Mouse (Mus musculus) small intestine, adult 2 months (tissue): Measurements from ENCODE around the gene Ndufb5. TPM values are rescaled to one million over a fixed set of nuclear protein-coding genes. Genes with fewer than 3 reads are reported as not detected.
"Not testable (repeated sequence)": the region's sequence is repeated elsewhere in the genome, so short reads cannot be mapped to it uniquely, and the experiment has no call there.

Source experiments
- H3K27ac ChIP-seq: fragments of 200-500 bp; 2 replicates; pipeline ENCODE4 v1.5.1; 2012; ENCODE audit warnings: low read depth, low read length, control low read depth, inconsistent platforms; ENCODE audit not compliant: insufficient read depth
- H3K27me3 ChIP-seq: fragments of 200-500 bp; 2 replicates; pipeline ENCODE4 v1.6.1; 2012; ENCODE audit warnings: mild to moderate bottlenecking, moderate library complexity, low read length, inconsistent platforms; ENCODE audit not compliant: control insufficient read depth, insufficient read depth
- H3K36me3 ChIP-seq: fragments of 200-500 bp; 2 replicates; pipeline ENCODE4 v1.6.1; 2012; ENCODE audit warnings: mild to moderate bottlenecking, low read length, control low read depth, inconsistent platforms; ENCODE audit not compliant: control insufficient read depth, insufficient read depth
- H3K4me1 ChIP-seq: fragments of 200-500 bp; 2 replicates; pipeline ENCODE4 v1.6.1; 2012; ENCODE audit warnings: low read length, inconsistent platforms, mixed read lengths; ENCODE audit not compliant: control insufficient read depth, insufficient read depth, insufficient read length
- H3K4me3 ChIP-seq: fragments of 200-500 bp; 2 replicates; pipeline ENCODE4 v1.5.1; 2012; ENCODE audit warnings: low read depth, mild to moderate bottlenecking, control low read depth, inconsistent platforms, low read length, moderate library complexity
- CTCF ChIP-seq: fragments of 200-500 bp; IDR thresholded peaks from 2 replicates; pipeline ENCODE4 v1.5.1; 2012; ENCODE audit warnings: low read depth, mild to moderate bottlenecking, control low read depth, inconsistent platforms, low read length, moderate library complexity, mixed read lengths; ENCODE audit not compliant: insufficient replicate concordance, insufficient read length; ENCODE audit errors: extremely low read depth
- POLR2A ChIP-seq: fragments of 200-500 bp; IDR thresholded peaks from 2 replicates; pipeline ENCODE4 v1.6.1; 2012; ENCODE audit warnings: low read depth, mild to moderate bottlenecking, control low read depth, inconsistent platforms, low read length, moderate library complexity
- WGBS: fragments of 180-500 bp; shearing (Covaris S2); methylation state at CpG from one replicate; pipeline ENCODE4 v1.1.7; 2018; 5-methylcytosine and 5-hydroxymethylcytosine counted together
- polyA plus RNA-seq: library from polyadenylated mRNA; depleted of rRNA; stranded (reverse); fragments of >200 nt; gene quantifications from 2 replicates; pipeline ENCODE4 v1.2.3, GENCODE M21; 2012

Ndufb5 gene
- polyA plus RNA-seq, 1 experiment, result 141 TPM

DNA sequence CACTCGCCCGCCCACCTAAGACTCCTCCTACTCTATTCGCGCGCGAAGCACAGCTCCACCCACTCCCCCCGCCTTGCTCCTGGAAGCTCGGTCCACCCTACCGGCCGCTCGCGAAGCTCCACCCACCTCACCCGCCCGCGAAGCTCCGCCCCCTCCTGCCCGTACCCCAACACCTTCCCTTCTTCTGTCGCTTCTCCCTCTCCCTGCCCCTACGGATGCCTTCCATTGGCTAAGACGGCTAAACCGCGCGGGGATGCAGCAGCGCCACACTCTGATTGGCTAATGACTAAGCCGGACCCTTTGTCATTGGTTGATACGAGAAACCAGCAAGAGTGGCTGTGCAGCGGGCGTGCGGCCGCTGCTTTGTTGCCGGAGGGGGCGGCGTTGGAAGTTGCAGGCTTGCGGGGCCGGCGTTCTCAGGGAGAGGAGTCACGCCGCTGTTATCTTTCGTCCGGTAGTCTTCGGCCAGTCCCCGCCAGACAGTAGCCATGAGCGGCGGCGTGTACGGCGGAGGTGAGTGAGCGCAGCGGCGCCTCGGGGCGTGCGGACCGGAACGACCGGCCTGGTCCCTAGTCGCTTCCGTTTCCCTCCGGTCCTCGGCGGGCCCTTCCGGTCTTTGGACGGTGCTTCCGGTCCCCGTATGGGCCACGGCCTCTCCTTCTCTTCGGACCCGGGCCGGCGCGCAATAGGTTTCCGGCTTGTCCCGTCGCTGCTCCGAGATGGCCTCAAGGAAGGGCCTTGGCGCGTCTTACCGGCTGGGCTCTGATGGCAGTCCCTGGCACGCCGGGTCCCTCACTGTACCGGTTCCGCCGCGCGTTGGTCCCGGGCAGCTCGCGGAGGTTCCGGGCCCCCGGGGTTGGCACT is 28.2 kb upstream of the Ndufb5 start:
- H3K27ac ChIP-seq, result peak overlapping the region; percentile 70
- under 1% methylated on average over 90 of the region's 90 CpGs for WGBS
- TF ChIP-seq POLR2A (0 out of 2 replicates have a peak, but pooled peaks have one; percentile 30), CTCF (0 out of 2 replicates have a peak, but pooled peaks have one; percentile 20)
- H3K4me3 ChIP-seq, result peak overlapping the region; percentile 98
- no peaks in the 10 kb centered on the region for H3K27me3 ChIP-seq
- H3K36me3 ChIP-seq, result peaks cover 12% of the 10 kb centered on the region
- peaks cover 2% of the 10 kb centered on the region; the same call in 1 of the 2 replicates for H3K4me1 ChIP-seq

DNA sequence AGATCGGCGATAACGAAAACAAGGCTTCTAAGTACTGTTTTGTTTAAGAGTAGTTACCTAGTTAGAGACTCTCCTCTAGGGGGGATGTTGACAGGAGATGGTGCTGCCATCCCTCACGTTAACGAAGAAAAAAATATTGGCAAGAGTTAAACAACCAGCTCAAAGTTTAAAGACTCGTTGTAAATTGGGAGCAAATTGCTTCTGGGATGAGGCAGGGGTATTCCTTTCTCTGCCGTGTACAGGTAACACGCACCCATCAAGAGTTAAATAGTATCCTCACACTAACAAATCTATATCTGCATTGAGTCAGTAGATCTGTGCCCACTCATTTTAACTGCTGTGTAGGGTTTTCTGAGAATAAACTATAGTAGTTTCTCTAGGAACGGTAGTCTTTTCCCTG is 27.4 kb upstream of the Ndufb5 start:
- no peak for TF ChIP-seq POLR2A
- TF ChIP-seq CTCF, result no peak
- peaks cover 17% of the 10 kb centered on the region for H3K36me3 ChIP-seq
- H3K4me3 ChIP-seq, result peak overlapping the region; percentile 98
- no peak overlapping the region for H3K27ac ChIP-seq
- 3% methylated on average over 9 of the region's 9 CpGs for WGBS
- no peaks in the 10 kb centered on the region for H3K27me3 ChIP-seq
- peaks cover 2% of the 10 kb centered on the region; the same call in 1 of the 2 replicates for H3K4me1 ChIP-seq

DNA sequence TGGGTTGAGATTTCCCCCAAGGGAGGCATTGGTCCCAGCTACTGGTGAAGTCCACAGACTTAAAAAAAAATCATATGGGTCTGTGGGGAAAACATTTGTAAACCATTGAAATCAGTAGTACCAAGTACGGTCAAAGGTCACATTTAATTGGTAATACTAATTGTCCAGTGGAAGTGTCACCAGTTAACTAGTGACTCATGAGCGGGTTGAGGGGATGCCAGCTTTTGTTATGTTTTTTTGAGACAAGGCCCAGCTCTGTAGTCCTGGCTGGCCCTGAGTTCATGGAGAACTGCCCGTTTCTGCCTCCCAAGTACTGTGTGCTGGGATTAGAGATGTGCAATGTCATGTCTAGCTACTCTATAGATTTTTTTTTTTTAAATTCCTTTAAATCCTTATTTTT is 23.1 kb upstream of the Ndufb5 start:
- TF ChIP-seq POLR2A (no peak), CTCF (no peak)
- Histone ChIP-seq H3K36me3 (peaks cover 52% of the 10 kb centered on the region), H3K27ac (no peak overlapping the region), H3K27me3 (no peaks in the 10 kb centered on the region), H3K4me3 (no peak overlapping the region), H3K4me1 (peaks cover 2% of the 10 kb centered on the region; the same call in 1 of the 2 replicates)
- WGBS, result 87% methylated on average over 3 of the region's 3 CpGs

DNA sequence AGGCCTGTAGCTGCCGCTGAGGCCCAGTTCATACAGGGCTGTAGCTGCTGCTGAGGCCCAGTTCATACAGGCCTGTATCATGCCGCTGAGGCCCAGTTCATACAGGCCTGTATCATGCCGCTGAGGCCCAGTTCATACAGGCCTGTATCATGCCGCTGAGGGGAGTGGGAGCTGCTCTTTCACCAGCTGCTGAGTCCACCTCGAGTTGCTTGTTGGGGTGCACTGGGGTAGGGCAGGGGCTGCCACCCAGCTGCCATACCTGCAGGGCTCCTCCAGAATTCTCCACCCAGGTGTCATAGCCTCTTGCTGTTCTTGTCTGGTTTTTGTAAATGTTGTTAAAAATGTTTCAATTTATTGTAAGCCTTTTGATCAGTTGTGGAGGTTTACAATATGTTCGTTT is 19.4 kb upstream of the Ndufb5 start:
- peaks cover 68% of the 10 kb centered on the region for H3K36me3 ChIP-seq
- H3K4me3 ChIP-seq, H3K4me1 ChIP-seq, H3K27me3 ChIP-seq, H3K27ac ChIP-seq: not testable (repeated sequence)
- WGBS, result 93% methylated on average over 6 of the region's 6 CpGs

DNA sequence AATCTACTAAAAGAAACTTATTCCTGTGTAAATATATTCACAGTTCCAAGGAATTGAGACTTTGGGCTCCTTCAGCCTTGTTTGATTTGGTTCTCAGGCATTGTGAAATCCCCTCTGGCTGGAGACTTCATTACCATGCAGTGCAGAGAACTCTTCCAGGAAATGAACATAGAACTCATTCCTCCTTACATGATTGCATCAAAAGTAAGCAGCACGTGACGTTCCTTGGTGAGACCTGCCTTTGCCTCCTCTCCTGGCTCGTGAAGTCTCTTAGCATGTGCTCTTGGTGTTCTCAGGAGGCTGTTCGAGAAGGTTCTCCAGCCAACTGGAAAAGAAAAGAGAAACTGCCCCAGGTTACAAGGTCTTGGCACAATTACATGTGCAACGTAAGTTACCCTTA is 18.5 kb upstream of the Ndufb5 start:
- 90% methylated on average over 5 of the region's 5 CpGs for WGBS
- TF ChIP-seq POLR2A (no peak), CTCF (no peak)
- no peak overlapping the region for H3K4me3 ChIP-seq

DNA sequence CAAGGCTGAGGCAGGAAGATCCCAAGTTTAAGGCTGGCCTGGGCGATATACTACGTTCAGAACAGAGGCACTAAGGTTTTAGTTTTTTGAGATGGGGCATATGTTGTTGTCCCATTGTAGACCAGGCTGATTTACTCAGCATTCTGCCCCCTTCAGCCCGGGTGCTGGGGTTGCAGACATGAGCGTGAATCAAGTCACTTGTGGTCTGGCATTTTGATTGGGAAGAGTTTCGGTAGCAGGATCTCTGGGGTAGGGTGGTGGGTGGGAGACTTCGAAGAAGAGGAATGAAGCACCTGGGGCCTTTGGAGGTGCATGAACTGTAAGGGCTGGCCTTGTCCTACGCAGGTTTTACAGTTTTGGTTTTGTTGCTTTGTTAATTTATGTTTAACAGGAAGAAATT is 12.6 kb upstream of the Ndufb5 start:
- Histone ChIP-seq H3K4me3 (no peak overlapping the region), H3K27ac (no peak overlapping the region), H3K27me3 (no peaks in the 10 kb centered on the region), H3K4me1 (no peaks in the 10 kb centered on the region), H3K36me3 (peaks cover 66% of the 10 kb centered on the region)
- WGBS, result 94% methylated on average over 7 of the region's 7 CpGs
- TF ChIP-seq CTCF, result no peak
- TF ChIP-seq POLR2A, result no peak

More for the DNA sequence above, 18.5 kb upstream of the Ndufb5 start:
- H3K27ac ChIP-seq, result no peak overlapping the region
- no peaks in the 10 kb centered on the region for H3K4me1 ChIP-seq
- H3K36me3 ChIP-seq, result peaks cover 64% of the 10 kb centered on the region
- no peaks in the 10 kb centered on the region for H3K27me3 ChIP-seq

DNA sequence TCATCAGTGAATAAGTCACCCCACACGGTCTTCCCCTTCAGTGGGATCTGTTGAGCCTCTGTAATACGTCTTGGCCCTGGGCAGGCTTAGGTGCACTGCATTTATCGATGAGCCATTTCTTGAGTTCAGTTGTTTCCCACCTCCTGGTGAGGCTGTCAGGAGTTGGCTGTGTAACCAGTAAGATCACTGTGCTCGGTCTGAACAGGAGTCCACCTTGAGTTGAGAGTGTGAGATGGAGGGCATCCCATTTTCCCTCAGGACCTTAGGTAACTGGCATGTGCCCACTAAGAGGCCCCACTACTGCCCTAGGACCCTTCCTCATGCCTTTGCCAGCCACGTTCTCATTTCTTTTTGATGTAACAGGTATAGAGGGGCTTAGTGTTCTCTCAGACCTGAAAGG is 10.8 kb upstream of the Ndufb5 start:
- H3K27ac ChIP-seq, result no peak overlapping the region
- WGBS, result 88% methylated on average over 5 of the region's 5 CpGs
- no peak for TF ChIP-seq POLR2A
- no peak for TF ChIP-seq CTCF
- no peaks in the 10 kb centered on the region for H3K27me3 ChIP-seq
- H3K4me1 ChIP-seq, result no peaks in the 10 kb centered on the region
- no peak overlapping the region for H3K4me3 ChIP-seq
- peaks cover 71% of the 10 kb centered on the region for H3K36me3 ChIP-seq
